Mouse (Mus musculus) T-helper 2 cell (primary cell): ENCODE data around the gene Traf3ip2.

Source experiments
- in situ Hi-C: fragments of 300-600 bp; cut with MboI, MseI; formaldehyde crosslinking; loops from one replicate; pipeline ENCODE4 v1.15.1; 2025; ENCODE audit warnings: high pct_unique_total_duplicates

Gene Traf3ip2

GRCm38 (mm10) chr10:39631627-39632026 is 18.9 kb downstream of the Traf3ip2 start:
- in situ Hi-C loops: no loop called here

GRCm38 (mm10) chr10:39633379-39633778 is 20.6 kb downstream of the Traf3ip2 start:
- in situ Hi-C loops: no loop called here

GRCm38 (mm10) chr10:39634423-39635101 is 21.8 kb downstream of the Traf3ip2 start:
- in situ Hi-C loops: no loop called here

GRCm38 (mm10) chr10:39638862-39639261 is 26.1 kb downstream of the Traf3ip2 start:
- in situ Hi-C loops: no loop called here

GRCm38 (mm10) chr10:39639783-39640182 is 27.0 kb downstream of the Traf3ip2 start:
- in situ Hi-C loops: no loop called here

- in situ Hi-C loops: no loop called here
These were observed 28.1 kb downstream of the Traf3ip2 start for GRCm38 (mm10) chr10:39640817-39641226.

GRCm38 (mm10) chr10:39645789-39646628 is 33.3 kb downstream of the Traf3ip2 start:
- in situ Hi-C loops: no loop called here

GRCm38 (mm10) chr10:39646629-39647019 is 33.9 kb downstream of the Traf3ip2 start:
- in situ Hi-C loops: no loop called here

- in situ Hi-C loops: no loop called here
These were observed 34.4 kb downstream of the Traf3ip2 start for GRCm38 (mm10) chr10:39647118-39647517.

- in situ Hi-C loops: no loop called here
These were observed 35.5 kb downstream of the Traf3ip2 start for GRCm38 (mm10) chr10:39648278-39648677.

GRCm38 (mm10) chr10:39649550-39649949 is 36.8 kb downstream of the Traf3ip2 start:
- in situ Hi-C loops: no loop called here

GRCm38 (mm10) chr10:39650316-39650715 is 37.6 kb downstream of the Traf3ip2 start:
- in situ Hi-C loops: no loop called here

- in situ Hi-C loops: no loop called here
These were observed 41.3 kb downstream of the Traf3ip2 start for GRCm38 (mm10) chr10:39654001-39654416.

GRCm38 (mm10) chr10:39658901-39659410 is 46.2 kb downstream of the Traf3ip2 start:
- in situ Hi-C loops: no loop called here

GRCm38 (mm10) chr10:39659411-39660268 is 46.9 kb downstream of the Traf3ip2 start:
- in situ Hi-C loops: no loop called here

GRCm38 (mm10) chr10:39660269-39660655 is 47.5 kb downstream of the Traf3ip2 start:
- in situ Hi-C loops: no loop called here

GRCm38 (mm10) chr10:39660698-39661097 is 48.0 kb downstream of the Traf3ip2 start:
- in situ Hi-C loops: no loop called here

GRCm38 (mm10) chr10:39665071-39665502 is 52.4 kb downstream of the Traf3ip2 start:
- in situ Hi-C loops: no loop called here

GRCm38 (mm10) chr10:39666027-39666426 is 53.3 kb downstream of the Traf3ip2 start:
- in situ Hi-C loops: no loop called here

GRCm38 (mm10) chr10:39671451-39671850 is 58.7 kb downstream of the Traf3ip2 start:
- in situ Hi-C loops: no loop called here

- in situ Hi-C loops: no loop called here
These were observed 59.9 kb downstream of the Traf3ip2 start for GRCm38 (mm10) chr10:39672547-39673051.
